Mouse (Mus musculus) neural tube, embryonic 13.5 days (tissue): ENCODE measurements around the gene Trim10. TPM values are rescaled to one million over a fixed set of nuclear protein-coding genes. Genes with fewer than 3 reads are reported as not detected.
A peak's percentile ranks its signal among the peaks of the same experiment; 100 is the strongest.
"Not testable (repeated sequence)": the region's sequence is repeated elsewhere in the genome, so short reads cannot be mapped to it uniquely, and the experiment has no call there.

Experiments used
- ATAC-seq: fragments of 200-750 bp; cut with Nextera tagmentation; 2 replicates; pipeline ENCODE4 v1.8.0; 2017; ENCODE audit warnings: low read depth, mild to moderate bottlenecking, moderate TSS enrichment, moderate library complexity
- H3K27ac ChIP-seq: fragments of 300-500 bp; sonication (generic); replicated peaks from 2 replicates; pipeline ENCODE4 v1.5.1; 2015; ENCODE audit warnings: moderate library complexity, mild to moderate bottlenecking, inconsistent platforms
- H3K27me3 ChIP-seq: fragments of 300-500 bp; sonication (generic); 2 replicates; pipeline ENCODE4 v1.6.1; 2015; ENCODE audit warnings: mild to moderate bottlenecking, inconsistent platforms
- H3K36me3 ChIP-seq: fragments of 300-500 bp; sonication (generic); 2 replicates; pipeline ENCODE4 v1.6.1; 2015; ENCODE audit warnings: mild to moderate bottlenecking, inconsistent platforms
- H3K4me1 ChIP-seq: fragments of 300-500 bp; sonication (generic); replicated peaks from 2 replicates; pipeline ENCODE4 v1.6.1; 2015; ENCODE audit warnings: inconsistent platforms
- H3K4me2 ChIP-seq: fragments of 300-500 bp; sonication (generic); 2 replicates; pipeline ENCODE4 v1.6.1; 2015; ENCODE audit warnings: inconsistent platforms, mild to moderate bottlenecking, moderate library complexity
- H3K4me3 ChIP-seq: fragments of 300-500 bp; sonication (generic); 2 replicates; pipeline ENCODE4 v1.5.1; 2015; ENCODE audit warnings: mild to moderate bottlenecking, inconsistent platforms
- H3K9ac ChIP-seq: fragments of 300-500 bp; sonication (generic); 2 replicates; pipeline ENCODE4 v1.6.1; 2015; ENCODE audit warnings: moderate library complexity, mild to moderate bottlenecking, inconsistent platforms
- H3K9me3 ChIP-seq: fragments of 300-500 bp; sonication (generic); 2 replicates; pipeline ENCODE4 v1.6.1; 2016; ENCODE audit warnings: inconsistent platforms
- WGBS: fragments of 180-500 bp; shearing (Covaris S2); methylation state at CpG from one replicate; pipeline ENCODE4 v1.1.7; 2015; 5-methylcytosine and 5-hydroxymethylcytosine counted together
- polyA plus RNA-seq: library from polyadenylated mRNA; unstranded; fragments of >200 nt; fragmentation: Nextera tagmentation; extraction: Ambion mirVana; gene quantifications from 2 replicates; pipeline ENCODE4 v1.2.1, GENCODE M21; 2015

Trim10 gene
- polyA plus RNA-seq, 1 experiment from 2014 or later: 1.6 TPM

- peak within 1 kb of the TSS; percentile 49 for H3K4me2 ChIP-seq
- H3K4me1 ChIP-seq: 0 out of 2 replicates have a peak, but pooled peaks cover 7% of the 10 kb centered on the region
- H3K4me3 ChIP-seq: peak within 1 kb of the TSS; percentile 23
- 16% methylated on average over 29 of the region's 29 CpGs for WGBS
- peak; percentile 37; the same call in 1 of the 2 replicates for ATAC-seq
- H3K27ac ChIP-seq: no peak within 1 kb of the TSS
- H3K27me3 ChIP-seq: peaks cover 24% of the 10 kb centered on the region
- no peaks in the 10 kb centered on the region for H3K36me3 ChIP-seq
- peak within 1 kb of the TSS; percentile 6; the same call in 1 of the 2 replicates for H3K9ac ChIP-seq
- no peaks in the 10 kb centered on the region for H3K9me3 ChIP-seq
Measured at GRCm38 (mm10) chr17:36866719-36867527, 2.5 kb upstream of the Trim10 start, which contains the start of gene Trim15. Gene Trim15, minus strand, starts transcription at chr17:36867210.

- no peak overlapping the region for H3K9ac ChIP-seq
- 0 out of 2 replicates have a peak, but pooled peaks cover 7% of the 10 kb centered on the region for H3K4me1 ChIP-seq
- no peaks in the 10 kb centered on the region for H3K36me3 ChIP-seq
- H3K27me3 ChIP-seq: peaks cover 24% of the 10 kb centered on the region
- 83% methylated on average over 2 of the region's 2 CpGs for WGBS
- no peak for ATAC-seq
- H3K9me3 ChIP-seq: no peaks in the 10 kb centered on the region
- no peak overlapping the region for H3K4me2 ChIP-seq
- H3K4me3 ChIP-seq: no peak overlapping the region
- H3K27ac ChIP-seq: no peak overlapping the region
Measured at GRCm38 (mm10) chr17:36868836-36869235, 538 bp upstream of the Trim10 start.

- peaks cover 20% of the 10 kb centered on the region for H3K27me3 ChIP-seq
- H3K27ac ChIP-seq: no peak overlapping the region
- 0 out of 2 replicates have a peak, but pooled peaks cover 7% of the 10 kb centered on the region for H3K4me1 ChIP-seq
- no peaks in the 10 kb centered on the region for H3K9me3 ChIP-seq
- H3K4me2 ChIP-seq: no peak overlapping the region
- no peaks in the 10 kb centered on the region for H3K36me3 ChIP-seq
- ATAC-seq: no peak
- no peak overlapping the region for H3K4me3 ChIP-seq
- H3K9ac ChIP-seq: no peak overlapping the region
- 80% methylated on average over 25 of the region's 25 CpGs for WGBS
Measured at GRCm38 (mm10) chr17:36869955-36870810, 809 bp downstream of the Trim10 start.

- Histone ChIP-seq H3K36me3 (no peaks in the 10 kb centered on the region), H3K4me2 (no peak overlapping the region), H3K4me3 (no peak overlapping the region), H3K4me1 (no peaks in the 10 kb centered on the region), H3K27ac (no peak overlapping the region), H3K9ac (no peak overlapping the region), H3K27me3 (no peaks in the 10 kb centered on the region), H3K9me3 (no peaks in the 10 kb centered on the region)
- no peak for ATAC-seq
- 66% methylated on average over 4 of the region's 4 CpGs for WGBS
Measured at GRCm38 (mm10) chr17:36874636-36875035, 5.3 kb downstream of the Trim10 start.

- no peak overlapping the region for H3K9ac ChIP-seq
- no peaks in the 10 kb centered on the region for H3K9me3 ChIP-seq
- H3K27ac ChIP-seq: no peak overlapping the region
- no peaks in the 10 kb centered on the region for H3K27me3 ChIP-seq
- no peaks in the 10 kb centered on the region for H3K36me3 ChIP-seq
- WGBS: 88% methylated on average over 2 of the region's 2 CpGs
- no peak overlapping the region for H3K4me3 ChIP-seq
- H3K4me1 ChIP-seq: no peaks in the 10 kb centered on the region
- ATAC-seq: no peak
- no peak overlapping the region for H3K4me2 ChIP-seq
Measured at GRCm38 (mm10) chr17:36883350-36883749, 14.0 kb downstream of the Trim10 start.

GRCm38 (mm10) chr17:36885132-36885790 is 15.9 kb downstream of the Trim10 start:
- H3K4me3 ChIP-seq: no peak overlapping the region
- H3K4me2 ChIP-seq: no peak overlapping the region
- H3K9me3 ChIP-seq: no peaks in the 10 kb centered on the region
- WGBS: 93% methylated on average over 12 of the region's 12 CpGs
- no peaks in the 10 kb centered on the region; the same call in 1 of the 2 replicates for H3K27me3 ChIP-seq
- no peak for ATAC-seq
- no peaks in the 10 kb centered on the region for H3K4me1 ChIP-seq
- H3K27ac ChIP-seq: no peak overlapping the region
- H3K36me3 ChIP-seq: no peaks in the 10 kb centered on the region
- H3K9ac ChIP-seq: no peak overlapping the region

GRCm38 (mm10) chr17:36890073-36890903 is 20.9 kb downstream of the Trim10 start, which contains the start of gene Trim40:
Gene Trim40, minus strand, starts transcription at chr17:36890123.
- Histone ChIP-seq H3K4me1 (no peaks in the 10 kb centered on the region), H3K4me2 (no peak within 1 kb of the TSS), H3K27me3 (no peaks in the 10 kb centered on the region; the same call in none of the 2 replicates), H3K4me3 (no peak within 1 kb of the TSS), H3K9me3 (no peaks in the 10 kb centered on the region), H3K27ac (no peak within 1 kb of the TSS), H3K36me3 (no peaks in the 10 kb centered on the region), H3K9ac (no peak within 1 kb of the TSS)
- ATAC-seq: no peak
- 87% methylated on average over 5 of the region's 5 CpGs for WGBS

GRCm38 (mm10) chr17:36891496-36891895 is 22.1 kb downstream of the Trim10 start:
- not testable (repeated sequence) for H3K27me3 ChIP-seq, H3K4me1 ChIP-seq, ATAC-seq, H3K27ac ChIP-seq, H3K36me3 ChIP-seq, H3K4me2 ChIP-seq, H3K9me3 ChIP-seq, H3K4me3 ChIP-seq, H3K9ac ChIP-seq
- 94% methylated on average over 1 of the region's 1 CpGs for WGBS

- H3K9me3 ChIP-seq: no peaks in the 10 kb centered on the region
- no peak overlapping the region for H3K9ac ChIP-seq
- H3K4me2 ChIP-seq: no peak overlapping the region
- H3K4me1 ChIP-seq: no peaks in the 10 kb centered on the region
- no peak overlapping the region for H3K4me3 ChIP-seq
- no peak overlapping the region for H3K27ac ChIP-seq
- H3K27me3 ChIP-seq: no peaks in the 10 kb centered on the region; the same call in none of the 2 replicates
- peak; percentile 47; the same call in 1 of the 2 replicates for ATAC-seq
- H3K36me3 ChIP-seq: no peaks in the 10 kb centered on the region
- 16% methylated on average over 2 of the region's 2 CpGs for WGBS
Measured at GRCm38 (mm10) chr17:36892362-36892761, 23.0 kb downstream of the Trim10 start.

GRCm38 (mm10) chr17:36893387-36893786 is 24.0 kb downstream of the Trim10 start:
- H3K4me2 ChIP-seq: no peak overlapping the region
- H3K27ac ChIP-seq: no peak overlapping the region
- no peak overlapping the region for H3K4me3 ChIP-seq
- no peaks in the 10 kb centered on the region for H3K9me3 ChIP-seq
- ATAC-seq: no peak
- H3K27me3 ChIP-seq: no peaks in the 10 kb centered on the region; the same call in none of the 2 replicates
- 83% methylated on average over 5 of the region's 5 CpGs for WGBS
- H3K4me1 ChIP-seq: no peaks in the 10 kb centered on the region
- H3K36me3 ChIP-seq: no peaks in the 10 kb centered on the region
- no peak overlapping the region for H3K9ac ChIP-seq

- WGBS: 77% methylated on average over 1 of the region's 1 CpGs
- Histone ChIP-seq H3K27ac (no peak overlapping the region), H3K4me2 (no peak overlapping the region), H3K9ac (no peak overlapping the region), H3K36me3 (no peaks in the 10 kb centered on the region), H3K27me3 (no peaks in the 10 kb centered on the region; the same call in 1 of the 2 replicates), H3K9me3 (no peaks in the 10 kb centered on the region), H3K4me3 (no peak overlapping the region), H3K4me1 (no peaks in the 10 kb centered on the region)
- ATAC-seq: no peak
Measured at GRCm38 (mm10) chr17:36896583-36896982, 27.2 kb downstream of the Trim10 start.
